In genomic region chr9:40800675-40801612, GRCm38 (mm10) we compare ENCODE assay signal across 8 mouse cellular contexts. TPM values are rescaled to one million over a fixed set of nuclear protein-coding genes. Genes with fewer than 3 reads are reported as not detected.
DNase-seq lines count a peak whose midpoint lies in the region; ATAC-seq and TF ChIP-seq lines count a peak whose summit lies in the region.

Hspa8 (plus strand) TSS chr9:40800984.

- TF ChIP-seq POLR2A in bone marrow macrophage, adult 2 months (IDR thresholded peaks at IDR 0.05; ENCODE audit: borderline replicate concordance, low read depth, low read length): peak; percentile 93
- TF ChIP-seq POLR2A in embryonic fibroblast, embryonic 13.5 days (IDR thresholded peaks at IDR 0.05; ENCODE audit: low read depth, low read length): peak; percentile 100

- H3K9me3 ChIP-seq in kidney, embryonic 14.5 days (ENCODE audit: control insufficient read depth, low read length): no peaks in the 10 kb centered on the region
- no peaks in the 10 kb centered on the region for H3K9me3 ChIP-seq in limb, embryonic 15.5 days

- WGBS in kidney, embryonic 14.5 days: under 1% methylated on average over 72 of the region's 83 CpGs
- WGBS in limb, embryonic 15.5 days: under 1% methylated on average over 82 of the region's 83 CpGs

- H3K36me3 ChIP-seq in kidney, embryonic 14.5 days (ENCODE audit: control insufficient read depth, insufficient read depth, low read length): peaks cover 32% of the 10 kb centered on the region
- H3K36me3 ChIP-seq in limb, embryonic 15.5 days: peaks cover 24% of the 10 kb centered on the region

- H3K4me1 ChIP-seq in bone marrow macrophage, adult 2 months (ENCODE audit: control insufficient read depth, insufficient read depth, low read length): peaks cover 23% of the 10 kb centered on the region
- H3K4me1 ChIP-seq in embryonic fibroblast, embryonic 13.5 days (ENCODE audit: control insufficient read depth, insufficient read depth, low read length): peaks cover 13% of the 10 kb centered on the region; the same call in 1 of the 2 replicates
- peaks cover 21% of the 10 kb centered on the region; the same call in 1 of the 2 replicates for H3K4me1 ChIP-seq in kidney, embryonic 14.5 days (ENCODE audit: control insufficient read depth, insufficient read depth, low read length)
- peaks cover 35% of the 10 kb centered on the region for H3K4me1 ChIP-seq in limb, embryonic 15.5 days

- no peaks in the 10 kb centered on the region for H3K27me3 ChIP-seq in kidney, embryonic 14.5 days (ENCODE audit: control insufficient read depth, insufficient read depth, low read length)
- H3K27me3 ChIP-seq in limb, embryonic 15.5 days: no peaks in the 10 kb centered on the region

- peak; percentile 97 for ATAC-seq in kidney, embryonic 14.5 days (ENCODE audit: low FRiP score, low TSS enrichment)
- ATAC-seq in limb, embryonic 15.5 days (ENCODE audit: insufficient number of reproducible peaks, low FRiP score, low TSS enrichment, low read depth): peak; percentile 97

- peak within 1 kb of the TSS; percentile 77 for H3K4me3 ChIP-seq in bone marrow macrophage, adult 2 months (ENCODE audit: insufficient read depth, low read length)
- H3K4me3 ChIP-seq in embryonic fibroblast, embryonic 13.5 days (ENCODE audit: insufficient read depth, low read length): peak within 1 kb of the TSS; percentile 93
- peak within 1 kb of the TSS; percentile 97 for H3K4me3 ChIP-seq in kidney, embryonic 14.5 days (ENCODE audit: low read length)
- peak within 1 kb of the TSS; percentile 87 for H3K4me3 ChIP-seq in limb, embryonic 15.5 days

- no peak; the same call in 1 of the 2 replicates for TF ChIP-seq CTCF in bone marrow macrophage, adult 2 months (IDR thresholded peaks at IDR 0.05; ENCODE audit: low read depth, low read length)
- TF ChIP-seq CTCF in embryonic fibroblast, embryonic 13.5 days (IDR thresholded peaks at IDR 0.05; ENCODE audit: borderline replicate concordance, insufficient read depth, low read length): no peak

- H3K27ac ChIP-seq in bone marrow macrophage, adult 2 months (ENCODE audit: insufficient read depth, low read depth, low read length): peak within 1 kb of the TSS; percentile 99
- peak within 1 kb of the TSS; percentile 100 for H3K27ac ChIP-seq in embryonic fibroblast, embryonic 13.5 days (ENCODE audit: insufficient read depth, low read length)
- H3K27ac ChIP-seq in kidney, embryonic 14.5 days (ENCODE audit: low read depth, low read length): peak within 1 kb of the TSS; percentile 99
- peak within 1 kb of the TSS; percentile 98 for H3K27ac ChIP-seq in limb, embryonic 15.5 days

- DNase-seq in A20 (ENCODE audit: low read depth, low spot score): peak; percentile 100
- peak; percentile 100 for DNase-seq in heart, adult 9 months (ENCODE audit: low spot score in 2 of 2)
- DNase-seq in monocyte, adult 2 months (ENCODE audit: low read depth in 1 of 2, low spot score in 2 of 2): peak; percentile 100
- DNase-seq in spleen, postnatal 36 days (ENCODE audit: low spot score in 2 of 2): peak; percentile 100

- H3K4me2 ChIP-seq in kidney, embryonic 14.5 days (replicated peaks; ENCODE audit: low read depth, low read length): peak within 1 kb of the TSS; percentile 70
- peak within 1 kb of the TSS; percentile 65 for H3K4me2 ChIP-seq in limb, embryonic 15.5 days

- peak within 1 kb of the TSS; percentile 100 for H3K9ac ChIP-seq in kidney, embryonic 14.5 days (ENCODE audit: low read depth, low read length)
- H3K9ac ChIP-seq in limb, embryonic 15.5 days: peak within 1 kb of the TSS; percentile 86

RNA-seq across cellular contexts. Expression of gene Hspa8, which starts in this region (rescaled TPM):
- 1,438 and 1,604 TPM in 2 replicates for polyA plus RNA-seq in bone marrow macrophage, adult 2 months (2012; ENCODE audit: insufficient read depth, insufficient read length, missing spikeins)
- 2,507 and 2,625 TPM in 2 replicates for polyA plus RNA-seq in embryonic fibroblast, embryonic 13.5 days (2011; ENCODE audit: insufficient read length, low read depth, missing spikeins)
- polyA plus RNA-seq in kidney, embryonic 14.5 days (2014; fragmentation: Nextera tagmentation; extraction: Ambion mirVana): 2,147 and 3,036 TPM in 2 replicates
- 2,195 and 2,248 TPM in 2 replicates for polyA plus RNA-seq in limb, embryonic 15.5 days (2015; fragmentation: Nextera tagmentation; extraction: Ambion mirVana)

Comparison
In these comparisons a context has a peak if more than half of its experiments do, and no peak if none do; other contexts are left out.
1. Peak in every context shown above with its lines: DNase-seq, ATAC-seq, H3K4me3 ChIP-seq and H3K27ac ChIP-seq.